Mouse (Mus musculus) heart, adult 2 months (tissue): Measurements from ENCODE around the gene Eme2.

Source experiments
- CTCF ChIP-seq: fragments of 200-600 bp; IDR thresholded peaks from 2 replicates; pipeline ENCODE4 v1.8.1; 2022; ENCODE audit warnings: antibody characterized with exemption, mild to moderate bottlenecking, moderate library complexity
- EP300 ChIP-seq: fragments of 200-500 bp; IDR thresholded peaks from 2 replicates; pipeline ENCODE4 v1.6.1; 2011; ENCODE audit warnings: low read depth, low read length, control low read depth; ENCODE audit not compliant: insufficient read depth
- POLR2A ChIP-seq: fragments of 200-500 bp; IDR thresholded peaks from 2 replicates; pipeline ENCODE4 v1.6.1; 2011; ENCODE audit warnings: mild to moderate bottlenecking, low read depth, low read length, control low read depth; ENCODE audit not compliant: insufficient read depth

- TF ChIP-seq CTCF = no peak
- no peak for TF ChIP-seq POLR2A
- 0 out of 2 replicates have a peak, but pooled peaks have one; percentile 13 for TF ChIP-seq EP300
Measured at GRCm38 (mm10) chr17:24896993-24897269, 2.0 kb upstream of the Eme2 start.
